26 mouse cellular contexts compared by ENCODE assay signal in genomic region chr6:135527879-135528278, GRCm38 (mm10).
DNase-seq lines count a peak whose midpoint lies in the region; ATAC-seq and TF ChIP-seq lines count a peak whose summit lies in the region.
"Had no signal": no experiment of that assay in that cellular context is flagged by ENCODE, and none has a peak within 500 bp of the region (broad histone marks: within the 10 kb centered on the region; RNA-seq: fewer than 3 reads in every experiment).

No protein-coding gene starts in this region.

- peak overlapping the region; percentile 78; the same call in 1 of the 2 replicates for H3K27ac ChIP-seq in gastrocnemius, adult 2 months
- H3K27ac ChIP-seq: embryonic facial prominence, embryonic 10.5 days; hindbrain, embryonic 15.5 days; limb, embryonic 13.5 days; liver, embryonic 13.5 days; midbrain, embryonic 15.5 days; neural tube, embryonic 13.5 days; stomach, embryonic 15.5 days had no signal

- intact Hi-C loops in gastrocnemius, adult 2 months (cut with DNase I), result loop anchor here (2.0 kb wide), 1 partner anchor 31 kb away; no protein-coding TSS in a partner anchor
- intact Hi-C loops in gastrocnemius, postnatal 36 days (cut with DNase I), result loop anchor here (10.0 kb wide), 1 partner anchor 117 kb away; no protein-coding TSS in a partner anchor
- intact Hi-C loops in left cerebral cortex, postnatal 4 days (cut with DNase I), result no loop called here

- no peak for TF ChIP-seq POLR2A in brain, embryonic 14.5 days (IDR thresholded peaks at IDR 0.05; ENCODE audit: borderline replicate concordance, extremely low read depth, insufficient read depth, insufficient read length, poor library complexity, severe bottlenecking)

- H3K4me3 ChIP-seq in gastrocnemius, adult 2 months, result no peak overlapping the region
- H3K4me3 ChIP-seq: embryonic facial prominence, embryonic 10.5 days; forebrain, embryonic 13.5 days; heart, embryonic 10.5 days; hindbrain, embryonic 15.5 days; limb, embryonic 13.5 days; liver, embryonic 13.5 days; megakaryocyte, embryonic 14.5 days; midbrain, embryonic 15.5 days; neural tube, embryonic 13.5 days; stomach, embryonic 15.5 days had no signal

- ATAC-seq in erythroid progenitor cell, adult 5-6 weeks (replicated peaks; ENCODE audit: low FRiP score, poor library complexity, severe bottlenecking), result no peak
- ATAC-seq: activated CD4-positive, CD25-positive, alpha-beta regulatory T cell, adult 4 months; midbrain, embryonic 15.5 days had no signal

- TF ChIP-seq CTCF in gastrocnemius, adult 2 months (IDR thresholded peaks at IDR 0.05), result no peak
- no peak for TF ChIP-seq CTCF in brain, embryonic 14.5 days (IDR thresholded peaks at IDR 0.05; ENCODE audit: borderline replicate concordance, extremely low read depth, insufficient read depth, insufficient read length)

- DNase-seq in gastrocnemius, adult 2 months, result no peak
- DNase-seq in gastrocnemius, postnatal 36 days, result no peak
- peak; percentile 37 to 46 for DNase-seq in left cerebral cortex, adult 9 months (ENCODE audit: low spot score in 2 of 2)
- DNase-seq in left cerebral cortex, postnatal 4 days, result no peak
- peak; percentile 55 for DNase-seq in brain, embryonic 14.5 days (ENCODE audit: low read depth)
- DNase-seq in telencephalon, adult 2 months (ENCODE audit: low read depth, low spot score), result peak; percentile 81
- DNase-seq: adrenal gland, adult 8-10 months; B cell, adult 2 months; cerebellum, adult 8-10 months; kidney, adult 2 months; kidney, postnatal 10 days; liver, embryonic 13.5 days; lung, embryonic 14.5 days; thymus, adult 18-20 months; thymus, postnatal 36 days had no signal

Comparison
In these comparisons a context has a peak if more than half of its experiments do, and no peak if none do; other contexts are left out.
1. DNase-seq: peak in left cerebral cortex, adult 9 months (2 of 2), brain, embryonic 14.5 days (single experiment) and telencephalon, adult 2 months (single experiment); none in gastrocnemius, adult 2 months (single experiment), gastrocnemius, postnatal 36 days (0 of 2) and left cerebral cortex, postnatal 4 days (single experiment).